Mouse (Mus musculus) G1E (cell line): ENCODE measurements around the gene Papss2.

Experiments
- CTCF ChIP-seq: IDR thresholded peaks from 2 replicates; pipeline ENCODE4 v1.5.1; 2012; ENCODE audit warnings: low read depth, low read length, inconsistent platforms, mixed read lengths
- GATA2 ChIP-seq: IDR thresholded peaks from 2 replicates; pipeline ENCODE4 v1.6.1; 2012; ENCODE audit warnings: low read depth, low read length, inconsistent platforms, borderline replicate concordance
- TAL1 ChIP-seq: conservative IDR thresholded peaks from 2 replicates; pipeline ENCODE4 v1.6.1; 2012; ENCODE audit warnings: low read depth, low read length, inconsistent platforms, mixed read lengths

- TF ChIP-seq CTCF, result peak; percentile 38; the same call in 1 of the 2 replicates
- no peak for TF ChIP-seq TAL1
- TF ChIP-seq GATA2, result no peak
Measured at GRCm38 (mm10) chr19:32715201-32715600, 119.6 kb downstream of the Papss2 start.
